Mouse (Mus musculus): Measurements from ENCODE around the gene Gnai3. TPM values are rescaled to one million over a fixed set of nuclear protein-coding genes. Genes with fewer than 3 reads are reported as not detected.

Gnai3 gene
- polyA plus RNA-seq, 1 experiment from 2014 or later, result 134 TPM

DNA sequence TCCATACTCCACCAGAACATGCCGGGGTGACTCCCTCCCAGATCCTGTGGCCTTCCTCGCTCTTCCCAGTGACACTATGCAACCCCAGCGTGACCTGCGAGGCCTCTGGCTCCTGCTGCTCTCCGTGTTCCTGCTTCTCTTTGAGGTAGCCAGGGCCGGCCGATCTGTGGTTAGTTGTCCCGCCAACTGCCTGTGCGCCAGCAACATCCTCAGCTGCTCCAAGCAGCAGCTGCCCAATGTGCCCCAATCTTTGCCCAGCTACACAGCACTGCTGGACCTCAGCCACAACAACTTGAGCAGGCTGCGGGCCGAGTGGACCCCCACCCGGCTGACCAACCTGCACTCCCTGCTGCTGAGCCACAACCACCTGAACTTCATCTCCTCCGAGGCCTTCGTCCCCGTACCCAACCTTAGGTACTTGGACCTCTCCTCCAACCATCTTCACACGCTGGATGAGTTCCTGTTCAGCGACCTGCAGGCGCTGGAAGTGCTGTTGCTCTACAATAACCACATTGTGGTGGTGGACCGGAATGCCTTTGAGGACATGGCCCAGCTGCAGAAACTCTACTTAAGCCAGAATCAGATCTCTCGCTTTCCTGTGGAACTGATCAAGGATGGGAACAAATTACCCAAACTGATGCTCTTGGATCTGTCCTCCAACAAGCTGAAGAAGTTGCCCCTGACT is 41.3 kb upstream of the Gnai3 start:
- no peaks in the 10 kb centered on the region for H3K9me3 ChIP-seq (replicated peaks; ENCODE audit: low read length)
- DNase-seq (ENCODE audit: low spot score) (no peak), ATAC-seq (replicated peaks; ENCODE audit: low FRiP score, low read depth) (peak; percentile 21; the same call in 1 of the 2 replicates)
- no peak overlapping the region for H3K9ac ChIP-seq (ENCODE audit: low read depth, low read length)
- no peak for TF ChIP-seq CTCF (IDR thresholded peaks at IDR 0.05; ENCODE audit: low read depth)
- no peaks in the 10 kb centered on the region for H3K27me3 ChIP-seq (ENCODE audit: insufficient read depth, low read length)
- peak overlapping the region; percentile 98 for H3K4me2 ChIP-seq (ENCODE audit: low read length)
- 59% methylated on average over 20 of the region's 20 CpGs for WGBS
- H3K36me3 ChIP-seq (ENCODE audit: insufficient read depth, low read length), result no peaks in the 10 kb centered on the region
- H3K4me1 ChIP-seq (replicated peaks; ENCODE audit: insufficient read depth, low read length), result peaks cover 8% of the 10 kb centered on the region
- H3K4me3 ChIP-seq (replicated peaks; ENCODE audit: low read depth, low read length), result no peak overlapping the region
- H3K27ac ChIP-seq, result no peak overlapping the region

DNA sequence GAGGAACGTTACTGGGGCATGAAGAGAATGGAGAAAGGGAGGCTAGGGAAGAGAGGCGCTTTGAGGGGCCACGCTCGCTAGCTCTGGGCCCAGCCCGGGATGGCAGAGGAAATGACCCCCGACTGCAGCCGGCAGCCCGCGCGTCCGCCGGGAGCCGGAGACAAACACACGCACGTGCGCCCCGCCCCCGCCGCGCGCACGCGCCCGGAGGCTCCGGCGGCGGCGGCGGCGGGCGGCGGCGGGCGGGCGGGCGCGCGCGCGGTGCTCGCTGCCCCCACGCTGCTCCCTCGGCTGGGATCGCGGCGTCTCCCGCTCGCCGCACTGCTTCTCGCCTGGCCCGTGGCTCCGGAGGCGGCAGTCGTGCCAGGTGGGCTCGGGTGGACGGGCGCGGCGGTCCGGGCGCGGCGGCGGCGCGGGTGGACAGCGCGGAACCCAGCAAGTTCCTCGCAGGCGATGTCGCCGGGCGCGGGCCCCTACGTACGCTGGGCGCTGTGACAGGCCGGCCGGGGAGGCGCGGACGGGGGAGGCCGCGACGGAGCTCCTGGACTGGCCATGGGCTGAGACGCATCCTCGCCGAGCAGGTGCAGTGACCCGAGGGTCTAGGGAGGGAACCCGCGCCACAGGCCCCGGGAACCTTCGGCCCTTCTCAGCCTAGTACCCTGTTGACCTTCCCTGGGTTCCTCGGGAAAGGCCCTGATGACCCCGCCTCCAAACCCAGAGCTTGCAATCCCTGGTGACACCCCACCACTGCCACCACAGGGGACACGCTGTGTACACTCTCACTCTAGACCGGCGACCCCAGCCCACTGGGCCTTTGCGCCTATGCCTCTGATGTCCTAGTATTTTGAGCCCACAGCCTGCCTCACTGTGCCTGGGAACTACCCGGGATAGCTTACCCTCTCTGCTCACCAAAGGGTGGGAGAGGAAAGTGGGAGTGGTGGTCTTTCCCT is 40.4 kb upstream of the Gnai3 start, which contains the start of gene Amigo1:
Gene Amigo1, plus strand, starts transcription at position 238 of the 950 bp plus-strand sequence.
- peak; percentile 47 for DNase-seq (ENCODE audit: low spot score)
- WGBS, result 2% methylated on average over 74 of the region's 100 CpGs
- peak; percentile 80 for ATAC-seq (replicated peaks; ENCODE audit: low FRiP score, low read depth)
- Histone ChIP-seq H3K4me3 (replicated peaks; ENCODE audit: low read depth, low read length) (peak within 1 kb of the TSS; percentile 68), H3K4me1 (replicated peaks; ENCODE audit: insufficient read depth, low read length) (peaks cover 8% of the 10 kb centered on the region), H3K27me3 (ENCODE audit: insufficient read depth, low read length) (no peaks in the 10 kb centered on the region), H3K36me3 (ENCODE audit: insufficient read depth, low read length) (no peaks in the 10 kb centered on the region), H3K27ac (no peak within 1 kb of the TSS), H3K4me2 (ENCODE audit: low read length) (peak within 1 kb of the TSS; percentile 98), H3K9ac (ENCODE audit: low read depth, low read length) (peak within 1 kb of the TSS; percentile 71), H3K9me3 (replicated peaks; ENCODE audit: low read length) (no peaks in the 10 kb centered on the region)
- TF ChIP-seq CTCF (IDR thresholded peaks at IDR 0.05; ENCODE audit: low read depth), result no peak

DNA sequence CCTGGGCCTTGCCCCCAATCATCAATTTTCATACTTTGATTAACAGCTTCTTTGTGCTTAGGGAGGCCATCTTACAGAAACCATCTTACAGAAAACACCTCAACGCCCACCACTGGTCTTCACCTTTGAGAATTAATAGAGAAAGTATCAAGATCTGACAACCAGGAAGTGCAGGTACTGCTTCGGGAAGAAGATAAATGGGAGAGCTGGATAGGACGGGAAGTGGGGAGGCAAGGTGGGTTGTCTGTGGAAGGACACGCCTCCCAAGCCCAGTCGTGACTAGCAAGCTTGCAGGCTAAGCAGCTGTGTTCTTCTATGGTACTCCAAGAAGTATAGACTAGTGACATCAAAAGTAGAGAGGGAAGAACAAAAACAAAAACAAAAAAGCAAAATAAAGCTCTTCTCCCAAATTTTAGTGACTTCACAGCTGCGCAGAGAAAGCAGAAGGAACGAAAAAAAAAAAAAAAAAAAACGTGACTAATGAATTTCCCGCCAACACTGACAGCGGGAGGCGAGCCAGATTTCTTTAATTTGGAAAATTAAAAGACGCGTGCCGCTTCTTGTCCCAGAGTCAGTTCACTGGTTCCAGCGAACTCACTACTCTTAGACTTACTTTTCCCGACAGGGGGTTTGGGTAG is 39.6 kb upstream of the Gnai3 start:
- no peak for DNase-seq (ENCODE audit: low spot score)
- H3K9ac ChIP-seq (ENCODE audit: low read depth, low read length), result peak overlapping the region; percentile 71; the same call in 1 of the 2 replicates
- H3K27me3 ChIP-seq (ENCODE audit: insufficient read depth, low read length), result no peaks in the 10 kb centered on the region
- 2% methylated on average over 16 of the region's 16 CpGs for WGBS
- H3K36me3 ChIP-seq (ENCODE audit: insufficient read depth, low read length), result no peaks in the 10 kb centered on the region
- no peaks in the 10 kb centered on the region for H3K9me3 ChIP-seq (replicated peaks; ENCODE audit: low read length)
- TF ChIP-seq CTCF (IDR thresholded peaks at IDR 0.05; ENCODE audit: low read depth), result no peak
- H3K4me1 ChIP-seq (replicated peaks; ENCODE audit: insufficient read depth, low read length), result peaks cover 8% of the 10 kb centered on the region
- no peak for ATAC-seq (replicated peaks; ENCODE audit: low FRiP score, low read depth)
- H3K4me3 ChIP-seq (replicated peaks; ENCODE audit: low read depth, low read length), result peak overlapping the region; percentile 68
- peak overlapping the region; percentile 98 for H3K4me2 ChIP-seq (ENCODE audit: low read length)
- no peak overlapping the region for H3K27ac ChIP-seq

DNA sequence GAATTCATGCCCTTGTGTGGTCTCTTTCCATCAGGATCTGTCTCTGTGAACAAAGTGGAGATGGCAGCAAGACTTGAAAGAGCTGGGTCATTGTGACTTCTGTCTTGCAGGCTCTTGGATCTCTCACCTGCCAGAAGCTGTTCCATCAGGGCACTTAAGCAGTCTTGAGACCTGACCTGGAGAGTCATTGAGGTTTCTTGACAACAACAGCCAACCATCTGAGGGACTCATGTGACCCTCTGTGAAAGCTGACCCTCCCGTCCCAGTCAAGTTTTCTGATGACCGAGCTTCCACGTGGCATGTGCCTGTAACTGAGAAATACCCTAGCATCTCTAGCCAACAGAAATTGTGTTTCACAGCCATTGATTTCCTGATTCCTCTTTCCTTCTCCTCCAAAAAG is 38.8 kb upstream of the Gnai3 start:
- Histone ChIP-seq H3K4me1 (replicated peaks; ENCODE audit: insufficient read depth, low read length) (peaks cover 8% of the 10 kb centered on the region), H3K9me3 (replicated peaks; ENCODE audit: low read length) (no peaks in the 10 kb centered on the region), H3K9ac (ENCODE audit: low read depth, low read length) (no peak overlapping the region), H3K4me2 (ENCODE audit: low read length) (no peak overlapping the region), H3K27me3 (ENCODE audit: insufficient read depth, low read length) (no peaks in the 10 kb centered on the region), H3K36me3 (ENCODE audit: insufficient read depth, low read length) (no peaks in the 10 kb centered on the region), H3K4me3 (replicated peaks; ENCODE audit: low read depth, low read length) (no peak overlapping the region), H3K27ac (no peak overlapping the region)
- no peak for DNase-seq (ENCODE audit: low spot score)
- 60% methylated on average over 3 of the region's 3 CpGs for WGBS
- no peak for ATAC-seq (replicated peaks; ENCODE audit: low FRiP score, low read depth)
- TF ChIP-seq CTCF (IDR thresholded peaks at IDR 0.05; ENCODE audit: low read depth), result no peak

DNA sequence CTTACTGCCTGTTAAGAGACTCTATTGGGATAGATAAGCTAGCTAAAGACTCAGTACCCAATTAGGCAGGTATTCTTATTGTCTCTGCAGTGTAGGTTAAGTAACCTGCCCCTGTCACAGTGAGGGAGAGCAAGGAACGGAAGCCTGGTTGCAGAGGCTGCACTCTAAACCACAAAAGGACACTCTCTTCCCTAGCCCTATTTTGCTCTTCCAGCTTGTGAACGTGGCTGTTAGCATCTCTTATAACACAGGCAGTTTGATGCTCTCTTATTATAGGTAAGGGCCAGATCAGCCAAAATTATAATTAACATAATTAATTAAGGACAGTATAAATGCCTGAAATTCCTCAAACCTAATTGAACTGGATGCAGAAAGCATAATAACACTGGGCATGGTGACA is 34.6 kb upstream of the Gnai3 start:
- ATAC-seq (replicated peaks; ENCODE audit: low FRiP score, low read depth) (no peak), DNase-seq (ENCODE audit: low spot score) (no peak)
- H3K4me3 ChIP-seq (replicated peaks; ENCODE audit: low read depth, low read length), result no peak overlapping the region
- TF ChIP-seq CTCF (IDR thresholded peaks at IDR 0.05; ENCODE audit: low read depth), result no peak
- no peaks in the 10 kb centered on the region for H3K27me3 ChIP-seq (ENCODE audit: insufficient read depth, low read length)
- H3K4me2 ChIP-seq (ENCODE audit: low read length), result no peak overlapping the region
- H3K36me3 ChIP-seq (ENCODE audit: insufficient read depth, low read length), result no peaks in the 10 kb centered on the region
- no peaks in the 10 kb centered on the region for H3K4me1 ChIP-seq (replicated peaks; ENCODE audit: insufficient read depth, low read length)
- H3K9me3 ChIP-seq (replicated peaks; ENCODE audit: low read length), result no peaks in the 10 kb centered on the region
- no peak overlapping the region for H3K9ac ChIP-seq (ENCODE audit: low read depth, low read length)
- H3K27ac ChIP-seq, result no peak overlapping the region
- WGBS, result 42% methylated on average over 2 of the region's 2 CpGs
